Mouse (Mus musculus): ENCODE measurements around the gene Rai1.

The Rai1 gene

DNA sequence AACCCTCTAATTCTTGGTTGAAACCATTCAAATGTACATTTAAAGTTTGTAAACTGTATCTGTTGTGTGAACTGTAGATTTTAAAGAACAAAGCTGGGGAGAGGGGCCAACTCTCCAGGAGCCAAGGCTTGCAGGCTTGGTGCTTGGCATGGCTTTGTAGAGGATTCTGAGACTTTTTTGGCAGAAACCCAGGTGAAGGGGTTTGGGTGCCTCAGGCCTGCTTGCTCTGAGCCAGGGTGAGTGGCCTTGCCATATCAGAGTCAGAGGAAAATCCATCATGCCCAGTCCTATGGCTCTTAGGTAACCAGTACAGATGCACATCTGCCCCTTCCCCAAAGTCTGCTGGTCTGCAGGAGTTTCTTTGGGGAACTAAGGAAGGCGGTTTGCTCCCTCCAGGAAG is 121.1 kb downstream of the Rai1 start:
- no peak for DNase-seq

GRCm38 (mm10) chr11:60228525-60228924 is 123.7 kb downstream of the Rai1 start:
- no peak for DNase-seq

DNA sequence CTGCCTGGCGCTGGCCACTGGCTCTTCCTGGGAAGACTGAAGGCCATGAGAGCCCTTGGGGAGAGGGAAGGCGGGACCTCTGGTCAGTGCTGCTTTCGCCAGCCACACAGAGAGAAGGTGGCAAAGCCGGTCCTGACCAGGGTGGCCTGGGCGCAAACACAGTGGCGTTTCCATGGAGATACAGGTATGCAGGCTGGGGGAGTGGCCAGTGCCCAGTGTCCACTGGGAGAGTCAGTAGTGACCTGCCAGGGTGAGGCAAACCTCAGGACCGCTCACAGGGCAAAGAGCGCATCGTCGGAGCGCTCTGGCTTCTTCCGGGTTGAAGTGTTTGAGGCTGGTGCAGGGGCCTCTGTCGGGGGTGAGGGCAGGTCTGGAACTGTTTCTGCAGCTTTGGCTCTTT is 125.0 kb downstream of the Rai1 start:
- no peak for DNase-seq

- no peak for DNase-seq
These were observed 125.7 kb downstream of the Rai1 start for GRCm38 (mm10) chr11:60230512-60230911.

GRCm38 (mm10) chr11:60231326-60231725 is 126.5 kb downstream of the Rai1 start:
- peak; percentile 72 for DNase-seq

GRCm38 (mm10) chr11:60231951-60232350 is 127.1 kb downstream of the Rai1 start:
- DNase-seq = no peak

DNA sequence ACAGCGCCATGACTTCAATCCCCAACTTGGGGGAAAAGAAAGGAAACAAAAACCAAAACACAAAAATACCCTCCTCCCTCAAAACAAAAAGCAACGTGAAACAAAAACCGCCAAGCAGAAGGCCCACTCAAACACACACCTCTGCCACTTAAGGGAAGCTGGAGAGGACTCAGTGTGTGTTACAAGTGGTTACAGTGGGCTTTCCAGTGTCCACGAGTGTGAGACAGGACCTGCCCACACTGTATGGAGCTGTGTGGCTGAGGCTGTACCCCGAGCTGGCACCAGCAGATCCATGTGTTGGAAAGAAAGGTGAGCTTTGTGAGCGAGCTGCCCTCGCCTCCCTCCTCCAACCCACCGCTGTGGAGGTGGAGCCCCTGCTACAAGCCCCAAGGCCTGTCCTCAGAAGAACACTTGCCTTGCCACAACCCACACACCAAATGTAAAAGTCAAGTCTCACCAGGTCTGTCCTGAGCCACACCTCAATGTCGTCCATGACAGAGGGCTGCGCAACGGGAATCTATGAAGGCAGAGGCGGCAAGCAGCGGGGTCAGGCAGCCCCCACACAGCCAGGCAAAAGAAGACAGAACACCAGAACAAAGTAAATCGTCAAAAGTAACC is 127.7 kb downstream of the Rai1 start:
- no peak for DNase-seq

- DNase-seq = peak; percentile 85
These were observed 128.4 kb downstream of the Rai1 start for GRCm38 (mm10) chr11:60233235-60233634.

DNA sequence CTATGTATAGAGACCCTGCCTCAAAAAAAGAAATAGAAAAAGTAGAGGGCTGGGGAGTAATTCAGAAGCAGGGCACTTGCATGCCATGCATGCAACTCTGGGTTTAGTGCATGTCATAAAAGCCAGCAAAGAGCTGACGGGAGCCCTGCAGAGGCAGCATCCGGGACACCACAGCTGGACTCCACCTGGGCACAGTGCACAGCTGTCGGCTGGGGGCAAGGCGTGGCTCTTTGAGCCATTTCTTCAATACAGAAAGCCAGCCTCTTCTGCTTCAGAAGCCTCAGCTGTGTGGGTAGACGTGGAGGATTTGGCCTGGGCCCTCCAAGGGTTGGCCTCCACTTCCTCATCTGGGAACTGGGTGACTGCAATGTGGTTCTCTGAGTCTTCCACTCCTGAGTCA is 130.5 kb downstream of the Rai1 start:
- no peak for DNase-seq

DNA sequence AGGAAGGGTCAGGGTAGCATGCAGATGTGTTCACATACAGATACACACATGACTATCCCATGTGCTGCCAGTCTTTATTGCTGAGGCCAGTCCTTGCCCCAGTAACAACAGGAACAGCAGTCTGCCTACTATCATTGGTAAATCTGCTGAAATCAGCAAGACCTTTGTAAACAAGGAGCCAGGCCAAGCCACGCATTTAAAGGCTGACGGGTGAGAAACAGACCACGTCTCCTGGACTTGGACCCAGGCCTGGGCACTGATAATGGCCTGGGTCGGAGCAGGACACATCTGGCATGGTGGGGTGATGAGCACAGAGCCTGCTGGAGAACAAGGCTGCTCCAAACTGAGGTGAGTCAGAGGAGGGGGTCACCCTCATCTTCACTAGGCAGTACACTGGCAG is 135.7 kb downstream of the Rai1 start:
- DNase-seq = no peak

- DNase-seq = no peak
These were observed 139.8 kb downstream of the Rai1 start for GRCm38 (mm10) chr11:60244503-60245143.

GRCm38 (mm10) chr11:60246077-60246476 is 141.3 kb downstream of the Rai1 start:
- DNase-seq = no peak

DNA sequence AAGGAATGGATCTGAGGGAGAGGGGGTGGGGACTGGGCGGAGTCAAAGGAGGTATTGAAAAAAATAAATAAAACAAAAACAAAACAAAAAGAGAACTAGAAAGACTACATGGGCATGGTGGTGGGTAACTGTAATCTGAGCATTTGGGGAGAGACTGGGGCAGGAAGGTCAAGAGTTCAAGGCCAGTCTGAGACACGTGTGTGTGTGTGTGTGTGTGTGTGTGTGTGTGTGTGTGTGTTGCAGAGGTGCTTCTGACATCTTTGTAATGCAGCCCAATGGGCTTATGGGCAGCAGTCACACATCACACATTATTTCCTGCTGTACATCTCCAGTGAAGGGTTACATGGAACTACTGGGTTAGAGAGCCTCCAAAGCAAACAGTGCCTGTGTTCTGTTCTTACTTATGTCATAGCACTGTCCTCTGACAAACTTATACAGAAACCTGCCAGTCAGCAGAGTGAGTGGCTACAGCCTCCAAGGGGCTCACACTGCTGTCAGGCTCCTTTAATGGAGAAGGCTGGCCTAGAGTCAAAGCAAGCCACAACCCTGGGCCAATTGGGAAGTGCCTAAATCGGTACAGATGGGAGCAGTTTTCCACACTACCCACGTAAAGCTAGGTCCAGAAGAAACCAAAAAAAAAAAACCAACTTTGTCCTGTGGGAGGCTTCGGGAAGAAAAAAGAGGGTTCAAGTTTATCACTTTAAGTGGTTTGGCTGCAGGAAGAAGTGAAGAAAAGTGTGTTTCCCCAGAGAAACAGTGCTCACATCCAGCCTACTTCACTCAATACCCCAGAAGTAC is 143.1 kb downstream of the Rai1 start:
- peak; percentile 82 for DNase-seq

All from cerebellum, adult 9-11 months (tissue).